Mouse (Mus musculus) embryonic facial prominence, embryonic 10.5 days (tissue): ENCODE measurements around the gene Mta1. TPM values are rescaled to one million over a fixed set of nuclear protein-coding genes. Genes with fewer than 3 reads are reported as not detected.

Source experiments
- DNase-seq: peaks from one replicate; pipeline ENCODE4 v3.0.0-alpha.2; 2017; ENCODE audit warnings: low spot score
- H3K27ac ChIP-seq: fragments of 300-500 bp; sonication (generic); replicated peaks from 2 replicates; pipeline ENCODE4 v1.5.1; 2016; ENCODE audit warnings: mild to moderate bottlenecking
- H3K27me3 ChIP-seq: fragments of 300-500 bp; sonication (generic); replicated peaks from 2 replicates; pipeline ENCODE4 v1.6.1; 2016; ENCODE audit warnings: low read depth, mild to moderate bottlenecking; ENCODE audit not compliant: poor library complexity, severe bottlenecking
- H3K36me3 ChIP-seq: fragments of 300-500 bp; sonication (generic); replicated peaks from 2 replicates; pipeline ENCODE4 v1.6.1; 2016; ENCODE audit warnings: mild to moderate bottlenecking, moderate library complexity
- H3K4me1 ChIP-seq: fragments of 300-500 bp; sonication (generic); 2 replicates; pipeline ENCODE4 v1.6.1; 2016
- H3K4me3 ChIP-seq: fragments of 300-500 bp; sonication (generic); 2 replicates; pipeline ENCODE4 v1.5.1; 2016; ENCODE audit warnings: mild to moderate bottlenecking, moderate library complexity
- H3K9me3 ChIP-seq: fragments of 300-500 bp; sonication (generic); 2 replicates; pipeline ENCODE4 v1.6.1; 2016; ENCODE audit warnings: mild to moderate bottlenecking
- WGBS: fragments of 180-500 bp; shearing (Covaris S2); methylation state at CpG from one replicate; pipeline ENCODE4 v1.1.7; 2016; 5-methylcytosine and 5-hydroxymethylcytosine counted together
- polyA plus RNA-seq: library from polyadenylated mRNA; unstranded; fragments of >200 nt; fragmentation: Nextera tagmentation; extraction: Ambion mirVana; gene quantifications from 2 replicates; pipeline ENCODE4 v1.2.1, GENCODE M21; 2016

The Mta1 gene
- polyA plus RNA-seq, 1 experiment from 2014 or later = 21.0 TPM

DNA sequence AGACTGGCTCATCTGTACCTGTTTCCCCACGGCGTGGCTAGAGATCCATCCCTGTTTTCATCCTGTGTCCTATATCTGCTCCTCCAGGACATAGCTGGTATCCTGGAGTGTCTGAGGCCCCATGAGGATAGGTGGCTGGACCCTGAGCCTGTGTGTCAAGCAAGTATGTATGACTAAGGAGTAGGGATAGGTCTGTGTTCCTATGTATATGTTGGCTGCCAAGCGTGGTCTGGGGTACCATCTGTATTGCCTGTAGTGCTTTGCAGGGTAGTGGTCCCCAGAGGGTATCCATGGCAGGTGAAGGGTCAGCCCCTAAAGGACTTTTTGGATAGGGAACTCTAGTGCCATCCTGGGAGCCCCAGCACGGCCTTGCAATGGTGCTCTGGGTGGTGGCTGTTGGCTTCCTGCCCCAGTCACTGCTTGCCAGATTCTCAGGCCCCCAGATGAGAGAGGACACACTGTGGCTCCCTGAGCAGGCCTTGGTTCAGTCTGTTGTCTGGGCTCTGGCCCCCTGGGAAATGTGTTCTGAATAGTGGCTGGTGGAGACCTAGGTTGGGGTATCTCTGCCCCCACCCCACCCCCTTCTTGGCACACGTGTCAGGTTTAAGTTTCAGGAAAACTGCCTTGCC lies 2.5 kb downstream of the Mta1 start:
- Histone ChIP-seq H3K36me3 (peaks cover 64% of the 10 kb centered on the region), H3K27ac (peak overlapping the region; percentile 99; the same call in 1 of the 2 replicates), H3K4me1 (peaks cover 48% of the 10 kb centered on the region), H3K4me3 (peak overlapping the region; percentile 99; the same call in 1 of the 2 replicates), H3K27me3 (no peaks in the 10 kb centered on the region), H3K9me3 (peaks cover 3% of the 10 kb centered on the region; the same call in 1 of the 2 replicates)
- DNase-seq = no peak
- WGBS = 88% methylated on average over 5 of the region's 5 CpGs

- 89% methylated on average over 9 of the region's 9 CpGs for WGBS
- peaks cover 73% of the 10 kb centered on the region for H3K36me3 ChIP-seq
- no peak for DNase-seq
- H3K27ac ChIP-seq = no peak overlapping the region
- H3K4me3 ChIP-seq = 0 out of 2 replicates have a peak overlapping the region, but pooled peaks have one; percentile 99
- H3K9me3 ChIP-seq = peaks cover 6% of the 10 kb centered on the region; the same call in 1 of the 2 replicates
- no peaks in the 10 kb centered on the region for H3K27me3 ChIP-seq
- peaks cover 48% of the 10 kb centered on the region for H3K4me1 ChIP-seq
Observed at GRCm38 (mm10) chr12:113101251-113101960, 3.3 kb downstream of the Mta1 start.

GRCm38 (mm10) chr12:113102461-113102860 lies 4.4 kb downstream of the Mta1 start:
- peak; percentile 59 for DNase-seq
- no peak overlapping the region for H3K4me3 ChIP-seq
- H3K27ac ChIP-seq = no peak overlapping the region
- H3K4me1 ChIP-seq = peaks cover 41% of the 10 kb centered on the region
- H3K27me3 ChIP-seq = no peaks in the 10 kb centered on the region
- peaks cover 78% of the 10 kb centered on the region for H3K36me3 ChIP-seq
- H3K9me3 ChIP-seq = peaks cover 6% of the 10 kb centered on the region; the same call in 1 of the 2 replicates
- 67% methylated on average over 6 of the region's 6 CpGs for WGBS

DNA sequence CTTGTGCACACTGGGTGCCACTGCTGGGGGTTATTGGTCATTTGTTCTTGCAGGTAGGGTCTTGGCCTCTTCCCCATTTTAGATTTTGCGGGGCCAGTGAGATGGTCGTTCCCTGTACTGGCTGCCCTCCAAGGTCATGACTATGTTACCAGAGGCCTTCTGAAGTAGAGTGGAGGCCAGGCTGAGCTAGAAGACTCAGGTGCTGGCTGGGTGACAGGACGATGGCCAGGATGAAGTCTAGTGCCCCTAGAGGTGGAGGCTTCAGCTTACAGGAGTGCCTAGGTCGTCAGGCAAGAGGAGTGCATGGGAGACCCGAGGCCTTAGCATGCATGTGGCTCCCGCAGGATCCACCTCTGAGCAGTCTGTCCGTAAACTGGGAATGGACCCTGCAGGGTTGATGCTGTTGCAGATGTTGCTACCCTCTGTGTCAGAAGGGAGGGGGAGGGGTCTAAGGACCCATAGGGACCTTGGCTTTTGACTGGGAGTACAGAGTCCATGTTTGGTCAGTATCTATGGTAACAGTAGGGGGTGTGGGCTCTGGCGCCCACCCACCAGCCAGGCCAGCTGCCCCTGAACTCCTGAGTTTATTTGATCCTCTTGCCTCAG lies 5.9 kb downstream of the Mta1 start:
- peaks cover 37% of the 10 kb centered on the region for H3K4me1 ChIP-seq
- H3K27me3 ChIP-seq = no peaks in the 10 kb centered on the region
- H3K36me3 ChIP-seq = peaks cover 87% of the 10 kb centered on the region
- peaks cover 6% of the 10 kb centered on the region; the same call in 1 of the 2 replicates for H3K9me3 ChIP-seq
- H3K27ac ChIP-seq = no peak overlapping the region
- WGBS = 88% methylated on average over 8 of the region's 8 CpGs
- H3K4me3 ChIP-seq = no peak overlapping the region
- no peak for DNase-seq

DNA sequence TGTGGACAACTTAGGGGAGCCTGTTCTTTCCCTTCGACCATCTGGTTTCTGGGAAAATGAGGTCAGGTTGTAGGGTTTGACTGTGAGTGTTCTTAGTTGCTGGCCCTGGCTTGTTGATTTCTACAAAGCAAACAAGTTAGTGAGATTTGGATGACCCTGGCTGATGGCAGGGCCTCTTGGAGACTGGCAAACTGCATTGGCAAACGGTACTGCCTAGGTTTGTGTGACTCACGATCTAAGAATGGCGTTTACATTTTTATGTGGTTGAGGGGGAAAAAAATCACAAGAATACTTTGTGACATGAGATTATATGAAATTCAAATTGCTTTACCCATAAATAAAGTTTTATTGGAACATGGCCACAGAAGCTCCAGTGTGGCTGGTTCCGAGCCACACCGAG lies 8.3 kb downstream of the Mta1 start:
- DNase-seq = no peak
- Histone ChIP-seq H3K4me3 (no peak overlapping the region), H3K27me3 (no peaks in the 10 kb centered on the region), H3K9me3 (peaks cover 6% of the 10 kb centered on the region; the same call in 1 of the 2 replicates), H3K36me3 (peaks cover 79% of the 10 kb centered on the region), H3K27ac (no peak overlapping the region), H3K4me1 (peaks cover 14% of the 10 kb centered on the region)
- 93% methylated on average over 6 of the region's 6 CpGs for whole genome bisulfite sequencing

GRCm38 (mm10) chr12:113107431-113108124 lies 9.5 kb downstream of the Mta1 start:
- Histone ChIP-seq H3K4me1 (peaks cover 10% of the 10 kb centered on the region), H3K9me3 (peaks cover 6% of the 10 kb centered on the region; the same call in 1 of the 2 replicates), H3K27me3 (no peaks in the 10 kb centered on the region), H3K27ac (no peak overlapping the region), H3K4me3 (no peak overlapping the region), H3K36me3 (peaks cover 79% of the 10 kb centered on the region)
- 88% methylated on average over 4 of the region's 4 CpGs for WGBS
- no peak for DNase-seq

- 86% methylated on average over 17 of the region's 17 CpGs for WGBS
- Histone ChIP-seq H3K9me3 (peaks cover 6% of the 10 kb centered on the region; the same call in 1 of the 2 replicates), H3K27ac (no peak overlapping the region), H3K4me1 (peaks cover 6% of the 10 kb centered on the region), H3K36me3 (peaks cover 79% of the 10 kb centered on the region), H3K4me3 (no peak overlapping the region), H3K27me3 (no peaks in the 10 kb centered on the region)
- no peak for DNase-seq
Observed at GRCm38 (mm10) chr12:113108528-113109283, 10.6 kb downstream of the Mta1 start.

GRCm38 (mm10) chr12:113109801-113110200 lies 11.7 kb downstream of the Mta1 start:
- Histone ChIP-seq H3K4me1 (0 out of 2 replicates have a peak, but pooled peaks cover 3% of the 10 kb centered on the region), H3K4me3 (no peak overlapping the region), H3K27ac (no peak overlapping the region), H3K36me3 (peaks cover 79% of the 10 kb centered on the region), H3K9me3 (peaks cover 6% of the 10 kb centered on the region; the same call in 1 of the 2 replicates), H3K27me3 (no peaks in the 10 kb centered on the region)
- WGBS = 90% methylated on average over 10 of the region's 10 CpGs
- no peak for DNase-seq

DNA sequence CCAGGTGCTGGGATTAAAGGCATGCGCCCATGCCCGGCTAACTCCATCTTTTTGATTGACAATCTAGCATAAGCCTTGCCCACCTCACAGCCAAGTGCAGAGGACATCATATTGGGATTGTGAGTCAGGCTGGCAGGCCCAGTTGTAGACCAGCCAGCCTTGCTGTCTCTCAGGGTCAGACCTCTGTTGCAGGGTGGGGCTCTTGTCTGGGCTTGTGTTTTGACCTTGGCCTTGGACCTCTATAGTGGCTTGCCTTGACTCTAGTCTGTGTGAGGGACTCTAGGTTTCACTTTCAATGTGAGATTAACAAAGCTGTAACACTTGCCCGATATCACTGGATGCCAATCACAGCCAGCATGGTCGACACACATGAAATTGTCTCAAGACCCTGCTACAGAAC lies 16.1 kb downstream of the Mta1 start:
- Histone ChIP-seq H3K9me3 (no peaks in the 10 kb centered on the region), H3K4me1 (no peaks in the 10 kb centered on the region), H3K36me3 (peaks cover 89% of the 10 kb centered on the region), H3K4me3 (no peak overlapping the region), H3K27me3 (no peaks in the 10 kb centered on the region), H3K27ac (no peak overlapping the region)
- no peak for DNase-seq
- WGBS = 92% methylated on average over 4 of the region's 4 CpGs

DNA sequence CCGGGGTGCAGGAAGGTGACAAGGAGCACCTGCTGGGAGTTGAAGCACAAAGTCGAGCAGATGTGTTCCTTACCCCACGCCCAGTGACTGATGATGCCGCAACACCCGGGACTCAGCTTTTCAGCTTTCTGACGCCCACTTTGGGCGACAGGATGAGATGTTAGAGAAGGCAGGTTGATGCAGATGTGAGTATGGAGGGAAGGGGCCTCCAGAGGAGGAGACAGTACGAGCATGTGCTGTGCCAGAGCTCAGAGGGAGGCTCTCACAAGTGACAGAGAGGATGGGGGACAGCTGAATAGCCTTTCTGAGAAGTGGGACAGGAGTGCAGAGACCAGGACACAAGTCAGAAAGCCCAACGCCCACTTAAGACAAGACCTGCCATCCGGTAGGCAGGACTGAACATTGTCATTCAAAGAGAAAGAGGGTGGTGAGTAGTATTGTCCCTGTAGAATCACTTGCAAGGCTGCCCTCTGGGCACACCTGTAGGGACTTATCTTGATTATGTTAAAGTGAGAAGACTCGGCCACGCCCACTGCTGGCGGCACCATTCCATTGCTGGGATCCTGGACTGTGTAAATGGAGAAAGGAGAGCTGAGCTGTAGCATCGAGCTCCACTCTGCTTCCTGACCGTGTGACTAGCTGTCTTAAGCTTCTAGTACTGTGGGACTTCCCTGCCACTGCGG lies 16.9 kb downstream of the Mta1 start:
- no peaks in the 10 kb centered on the region for H3K4me1 ChIP-seq
- no peak overlapping the region for H3K27ac ChIP-seq
- peaks cover 90% of the 10 kb centered on the region for H3K36me3 ChIP-seq
- no peak for DNase-seq
- H3K27me3 ChIP-seq = no peaks in the 10 kb centered on the region
- 87% methylated on average over 16 of the region's 16 CpGs for WGBS
- H3K9me3 ChIP-seq = no peaks in the 10 kb centered on the region
- H3K4me3 ChIP-seq = no peak overlapping the region
